Mouse (Mus musculus): ENCODE measurements at regions not wholly inside any gene's neighbourhood (a gene's known extent, or its start where the extent isn't known, plus 50 kb on each side); places are given as distances from the start of the nearest gene placed in this dataset.

DNA sequence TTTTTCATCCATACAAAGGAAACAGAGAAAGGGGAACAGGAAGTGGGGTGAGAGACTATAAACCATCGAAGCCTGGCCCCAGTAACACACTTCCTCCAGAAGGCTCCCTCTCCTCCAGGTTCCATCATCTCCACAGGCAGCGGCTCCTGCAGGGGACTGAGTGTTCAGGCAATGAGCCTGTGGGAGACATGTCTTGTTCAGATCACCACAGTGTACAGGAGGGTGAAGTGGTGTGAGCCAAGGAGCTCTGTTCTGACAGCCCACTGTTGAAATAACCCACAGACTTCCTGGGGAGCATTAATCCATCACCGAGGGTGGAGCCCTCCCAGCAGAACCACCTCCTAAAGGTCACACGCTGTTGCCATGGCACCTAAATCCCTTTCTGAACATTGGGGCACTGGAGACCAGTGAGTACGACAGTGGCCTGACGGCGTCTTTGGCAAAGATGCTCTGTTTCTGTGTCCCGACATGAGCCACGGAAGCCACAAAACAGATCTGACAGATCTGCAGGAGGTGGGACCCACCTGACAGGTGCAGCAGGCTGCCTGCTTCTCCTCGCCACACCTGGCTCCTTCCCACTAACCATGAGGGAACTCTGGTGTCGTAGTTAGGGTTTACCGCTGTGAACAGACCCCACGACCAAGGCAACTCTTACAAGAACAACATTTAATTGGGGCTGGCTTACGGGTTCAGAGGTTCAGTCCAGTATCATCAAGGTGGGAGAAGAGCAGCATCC is 60.9 kb downstream of the Psmg1 start:
- H3K4me2 ChIP-seq (ENCODE audit: low read depth, low read length) = no peak overlapping the region
- 66% methylated on average over 14 of the region's 14 CpGs for WGBS
- 0 out of 2 replicates have a peak, but pooled peaks cover 4% of the 10 kb centered on the region for H3K4me1 ChIP-seq (ENCODE audit: insufficient read depth, low read length)
- H3K9me3 ChIP-seq (ENCODE audit: low read length) = no peaks in the 10 kb centered on the region
- H3K9ac ChIP-seq (replicated peaks; ENCODE audit: low read length) = no peak overlapping the region
- no peak overlapping the region for H3K27ac ChIP-seq
- H3K4me3 ChIP-seq (ENCODE audit: low read length) = no peak overlapping the region
- no peaks in the 10 kb centered on the region for H3K27me3 ChIP-seq (ENCODE audit: insufficient read depth, low read length)
- ATAC-seq (no peak), DNase-seq (ENCODE audit: low spot score) (no peak)
- TF ChIP-seq CTCF (IDR thresholded peaks at IDR 0.05; ENCODE audit: low read depth) = no peak
- H3K36me3 ChIP-seq (ENCODE audit: insufficient read depth, low read length) = no peaks in the 10 kb centered on the region

DNA sequence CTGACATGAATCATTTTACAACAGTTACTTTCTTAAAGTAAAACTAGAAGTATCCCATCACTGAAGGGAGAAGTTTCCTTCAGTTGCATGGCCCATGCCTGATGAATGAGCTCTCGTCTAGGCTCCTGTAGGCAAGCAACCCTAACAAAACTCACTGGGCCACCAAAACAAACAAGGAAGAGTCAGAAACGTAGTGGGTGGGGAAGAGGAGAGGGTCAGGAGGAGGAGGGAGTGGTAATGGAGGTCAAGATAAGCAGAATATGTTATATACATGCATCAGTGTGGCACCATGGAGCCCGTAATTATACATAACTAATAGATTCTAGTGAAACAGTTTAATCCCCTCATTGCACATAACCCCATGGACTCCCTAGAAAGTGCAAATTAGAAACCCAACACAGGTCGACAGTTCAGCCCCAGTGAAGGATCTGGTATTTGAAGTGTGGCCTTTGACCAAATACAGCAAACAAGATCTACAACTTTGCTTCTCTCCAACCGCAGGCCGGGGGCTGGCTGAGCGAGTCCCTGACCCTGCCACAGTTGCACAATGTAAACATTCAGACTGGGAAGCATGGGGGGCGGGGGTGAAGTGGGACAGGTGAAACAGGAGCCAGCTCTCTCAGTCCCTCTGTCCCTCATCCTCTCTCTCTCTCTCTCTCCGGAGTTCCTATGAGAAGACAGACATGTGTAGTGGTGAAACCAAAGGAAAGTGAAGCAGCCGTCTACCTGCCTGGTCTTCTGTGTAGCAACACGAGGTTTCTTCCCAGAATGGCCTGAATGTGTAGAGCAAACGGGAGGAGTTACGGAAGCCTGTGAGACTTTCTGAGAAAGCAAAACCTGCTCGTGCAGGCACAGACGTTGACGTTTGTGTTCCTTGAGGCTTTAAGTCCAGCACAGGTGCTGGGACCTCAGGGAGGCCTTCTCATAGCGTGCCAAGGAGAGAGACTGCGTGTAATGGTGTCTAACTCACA is 62.2 kb downstream of the Psmg1 start:
- Histone ChIP-seq H3K9me3 (ENCODE audit: low read length) (no peaks in the 10 kb centered on the region), H3K27me3 (ENCODE audit: insufficient read depth, low read length) (no peaks in the 10 kb centered on the region), H3K27ac (no peak overlapping the region), H3K4me1 (ENCODE audit: insufficient read depth, low read length) (0 out of 2 replicates have a peak, but pooled peaks cover 4% of the 10 kb centered on the region), H3K36me3 (ENCODE audit: insufficient read depth, low read length) (no peaks in the 10 kb centered on the region), H3K4me3 (ENCODE audit: low read length) (no peak overlapping the region), H3K4me2 (ENCODE audit: low read depth, low read length) (no peak overlapping the region), H3K9ac (replicated peaks; ENCODE audit: low read length) (no peak overlapping the region)
- DNase-seq (ENCODE audit: low spot score) = no peak
- TF ChIP-seq CTCF (IDR thresholded peaks at IDR 0.05; ENCODE audit: low read depth) = no peak
- 80% methylated on average over 18 of the region's 18 CpGs for WGBS
- no peak for ATAC-seq

DNA sequence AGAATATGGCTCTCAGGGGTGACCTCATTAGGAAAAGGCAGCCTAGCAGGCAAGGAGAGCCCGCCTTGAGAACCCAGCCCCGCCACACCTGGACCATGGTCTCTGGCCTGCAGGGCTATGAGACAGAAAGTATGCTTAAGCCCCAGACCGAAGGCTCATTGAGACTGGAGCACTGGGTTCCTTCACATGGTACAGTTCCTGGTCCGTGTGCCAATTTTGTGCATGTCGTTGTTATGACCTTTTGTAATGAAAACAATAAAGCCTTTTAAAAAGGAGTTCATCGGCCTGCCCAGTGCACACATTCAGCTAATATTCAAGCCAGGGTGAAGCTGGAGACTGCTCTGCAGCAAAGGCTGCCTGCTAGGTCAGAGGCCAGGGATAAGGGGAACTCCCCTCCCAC is 64.2 kb downstream of the Psmg1 start:
- WGBS = 59% methylated on average over 6 of the region's 6 CpGs
- Histone ChIP-seq H3K4me2 (ENCODE audit: low read depth, low read length) (no peak overlapping the region), H3K9me3 (ENCODE audit: low read length) (no peaks in the 10 kb centered on the region), H3K9ac (replicated peaks; ENCODE audit: low read length) (no peak overlapping the region), H3K36me3 (ENCODE audit: insufficient read depth, low read length) (no peaks in the 10 kb centered on the region), H3K4me3 (ENCODE audit: low read length) (no peak overlapping the region), H3K27me3 (ENCODE audit: insufficient read depth, low read length) (no peaks in the 10 kb centered on the region), H3K4me1 (ENCODE audit: insufficient read depth, low read length) (0 out of 2 replicates have a peak, but pooled peaks cover 4% of the 10 kb centered on the region), H3K27ac (no peak overlapping the region)
- TF ChIP-seq CTCF (IDR thresholded peaks at IDR 0.05; ENCODE audit: low read depth) = no peak
- DNase-seq (ENCODE audit: low spot score) = no peak
- ATAC-seq = no peak

DNA sequence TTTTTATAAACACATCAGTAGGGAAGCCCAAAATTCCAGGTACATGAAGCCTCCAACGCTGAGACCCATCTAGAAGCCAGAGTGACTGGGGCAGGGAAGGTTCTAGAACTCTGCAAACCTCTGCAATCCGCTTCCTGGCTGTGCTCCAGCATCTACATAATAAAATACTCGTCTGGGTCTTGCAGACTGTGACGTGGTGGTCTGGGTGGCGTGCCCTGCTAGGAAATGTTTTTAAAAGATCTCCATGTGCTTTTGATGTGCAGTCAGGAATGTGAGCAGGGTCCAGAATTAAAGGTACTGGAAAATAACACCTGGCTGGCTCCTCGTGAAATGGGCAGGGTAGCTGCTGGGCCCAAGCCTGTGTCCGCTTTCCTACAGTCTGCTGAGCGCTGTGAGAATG is 66.0 kb downstream of the Psmg1 start:
- no peaks in the 10 kb centered on the region for H3K9me3 ChIP-seq (ENCODE audit: low read length)
- no peak for ATAC-seq
- H3K36me3 ChIP-seq (ENCODE audit: insufficient read depth, low read length) = no peaks in the 10 kb centered on the region
- H3K9ac ChIP-seq (replicated peaks; ENCODE audit: low read length) = no peak overlapping the region
- H3K27me3 ChIP-seq (ENCODE audit: insufficient read depth, low read length) = no peaks in the 10 kb centered on the region
- H3K4me3 ChIP-seq (ENCODE audit: low read length) = no peak overlapping the region
- TF ChIP-seq CTCF (IDR thresholded peaks at IDR 0.05; ENCODE audit: low read depth) = no peak
- H3K27ac ChIP-seq = no peak overlapping the region
- DNase-seq (ENCODE audit: low spot score) = no peak
- no peak overlapping the region for H3K4me2 ChIP-seq (ENCODE audit: low read depth, low read length)
- 62% methylated on average over 8 of the region's 8 CpGs for WGBS
- 0 out of 2 replicates have a peak, but pooled peaks cover 1% of the 10 kb centered on the region for H3K4me1 ChIP-seq (ENCODE audit: insufficient read depth, low read length)

GRCm38 (mm10) chr16:95923991-95924390 is 66.8 kb downstream of the Psmg1 start:
- H3K27me3 ChIP-seq (ENCODE audit: insufficient read depth, low read length) = no peaks in the 10 kb centered on the region
- no peaks in the 10 kb centered on the region for H3K36me3 ChIP-seq (ENCODE audit: insufficient read depth, low read length)
- no peak overlapping the region for H3K27ac ChIP-seq
- H3K4me3 ChIP-seq (ENCODE audit: low read length) = no peak overlapping the region
- no peaks in the 10 kb centered on the region for H3K4me1 ChIP-seq (ENCODE audit: insufficient read depth, low read length)
- no peak overlapping the region for H3K9ac ChIP-seq (replicated peaks; ENCODE audit: low read length)
- no peak for TF ChIP-seq CTCF (IDR thresholded peaks at IDR 0.05; ENCODE audit: low read depth)
- no peak for DNase-seq (ENCODE audit: low spot score)
- ATAC-seq = no peak
- no peaks in the 10 kb centered on the region for H3K9me3 ChIP-seq (ENCODE audit: low read length)
- 89% methylated on average over 7 of the region's 7 CpGs for WGBS
- no peak overlapping the region for H3K4me2 ChIP-seq (ENCODE audit: low read depth, low read length)

- WGBS = 72% methylated on average over 9 of the region's 9 CpGs
- ATAC-seq (no peak), DNase-seq (ENCODE audit: low spot score) (peak; percentile 35)
- H3K9ac ChIP-seq (replicated peaks; ENCODE audit: low read length) = no peak overlapping the region
- no peak overlapping the region for H3K4me2 ChIP-seq (ENCODE audit: low read depth, low read length)
- no peaks in the 10 kb centered on the region for H3K36me3 ChIP-seq (ENCODE audit: insufficient read depth, low read length)
- TF ChIP-seq CTCF (IDR thresholded peaks at IDR 0.05; ENCODE audit: low read depth) = no peak
- H3K4me1 ChIP-seq (ENCODE audit: insufficient read depth, low read length) = no peaks in the 10 kb centered on the region
- H3K27me3 ChIP-seq (ENCODE audit: insufficient read depth, low read length) = no peaks in the 10 kb centered on the region
- no peak overlapping the region for H3K27ac ChIP-seq
- no peaks in the 10 kb centered on the region for H3K9me3 ChIP-seq (ENCODE audit: low read length)
- H3K4me3 ChIP-seq (ENCODE audit: low read length) = no peak overlapping the region
Measured at GRCm38 (mm10) chr16:95922369-95922934, 68.3 kb downstream of the Psmg1 start.
